Mouse (Mus musculus): ENCODE data around the gene Ermp1.
"Not testable (repeated sequence)": the region's sequence is repeated elsewhere in the genome, so short reads cannot be mapped to it uniquely, and the experiment has no call there.

The Ermp1 gene

DNA sequence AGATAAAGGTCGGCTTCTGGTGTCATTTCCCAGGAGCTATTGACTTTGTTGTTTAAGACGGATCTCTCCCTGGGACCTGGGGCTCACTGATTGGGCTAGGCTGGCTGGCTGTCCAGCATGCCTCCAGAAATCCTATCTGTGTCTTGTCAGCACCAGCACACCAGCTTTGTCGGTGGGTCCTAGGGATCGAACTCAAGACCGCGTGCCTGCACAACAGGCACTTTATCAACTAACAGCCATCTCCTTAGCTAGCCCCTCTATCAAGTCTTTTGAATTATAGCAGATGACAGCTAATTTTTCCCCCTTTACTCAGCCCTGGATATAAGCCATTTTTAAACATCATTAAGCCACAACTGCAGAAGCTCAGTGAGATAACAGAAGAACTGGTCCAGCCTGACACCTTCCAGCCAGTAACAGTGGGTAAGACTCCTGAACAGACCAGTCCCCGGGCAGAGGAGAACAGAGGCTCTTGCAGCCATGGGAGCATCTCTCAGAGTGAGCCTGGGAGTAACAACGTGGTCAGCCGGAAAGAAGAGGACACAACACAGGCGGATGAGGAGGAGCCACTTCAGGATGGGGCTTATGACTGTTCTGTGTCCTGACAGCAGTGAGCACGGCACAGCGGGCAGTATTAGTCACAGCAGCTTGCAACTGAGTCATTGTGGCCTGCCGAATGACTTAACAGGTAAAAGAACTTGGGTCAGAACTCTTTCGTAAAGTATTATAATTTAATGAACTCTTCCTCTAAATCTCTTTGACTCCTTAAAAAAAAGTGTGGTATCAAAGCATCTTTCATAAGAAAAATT, 44.5 kb downstream of the Ermp1 start:
- DNase-seq (ENCODE audit: low spot score): no peak

DNA sequence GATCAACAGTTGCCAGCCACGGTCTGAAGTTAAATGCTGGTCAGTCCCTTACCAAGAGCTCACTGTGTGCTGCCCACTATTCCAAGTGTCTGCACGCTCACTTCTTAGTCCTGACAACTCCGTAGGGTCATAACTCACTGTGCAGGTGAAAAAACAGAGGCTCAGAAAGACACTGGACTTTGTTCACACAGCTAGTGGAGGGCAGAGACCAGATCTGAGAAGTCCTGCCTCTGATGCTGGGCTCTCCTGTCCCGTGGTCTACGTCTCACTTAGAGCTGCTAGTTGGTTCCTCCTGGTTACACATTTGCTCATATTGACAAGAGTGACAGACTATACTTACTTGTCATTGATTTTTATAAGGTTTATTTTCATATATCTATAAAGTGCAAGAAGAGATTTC, 49.2 kb downstream of the Ermp1 start:
- no peak for DNase-seq (ENCODE audit: low spot score)

DNA sequence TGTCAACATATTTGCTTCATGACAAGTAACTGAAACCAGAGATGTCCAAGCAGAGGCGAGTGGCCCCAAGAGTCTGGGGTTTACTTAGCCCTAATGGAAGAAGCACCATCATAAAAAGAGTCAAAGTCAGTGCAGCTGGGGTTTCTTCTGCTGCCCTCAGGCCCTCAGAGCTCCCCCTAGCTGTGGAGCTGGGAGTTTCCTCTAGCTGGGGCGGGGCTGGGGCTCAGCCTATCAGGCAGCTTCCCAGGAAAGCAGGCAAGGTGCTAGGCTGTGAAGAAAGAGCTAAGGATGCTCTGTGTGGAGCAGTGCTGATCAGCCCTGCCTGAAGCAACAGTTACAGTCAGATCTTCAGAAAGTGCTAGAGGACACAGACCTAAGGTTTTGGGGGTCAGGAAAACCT, 51.2 kb downstream of the Ermp1 start:
- no peak for DNase-seq (ENCODE audit: low spot score)

DNA sequence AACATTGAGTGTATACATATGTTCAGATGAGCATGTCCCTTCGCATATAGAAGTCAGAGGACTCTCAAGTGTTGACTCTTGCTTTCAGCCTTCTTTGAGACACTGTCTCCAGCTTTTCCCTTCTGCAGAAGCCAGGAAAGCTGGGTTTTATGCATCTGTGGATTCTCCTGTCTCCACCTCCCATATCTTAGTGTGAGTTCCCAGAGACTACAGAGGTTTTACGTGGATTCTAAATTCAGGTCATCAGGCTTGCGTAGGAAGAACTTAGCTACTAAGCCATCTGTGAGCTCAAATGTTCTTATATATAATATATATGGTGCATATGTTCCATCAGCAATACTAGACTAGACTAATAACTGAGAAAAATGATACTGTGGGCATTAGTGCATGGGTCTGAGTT, 51.9 kb downstream of the Ermp1 start:
- no peak for DNase-seq (ENCODE audit: low spot score)

DNA sequence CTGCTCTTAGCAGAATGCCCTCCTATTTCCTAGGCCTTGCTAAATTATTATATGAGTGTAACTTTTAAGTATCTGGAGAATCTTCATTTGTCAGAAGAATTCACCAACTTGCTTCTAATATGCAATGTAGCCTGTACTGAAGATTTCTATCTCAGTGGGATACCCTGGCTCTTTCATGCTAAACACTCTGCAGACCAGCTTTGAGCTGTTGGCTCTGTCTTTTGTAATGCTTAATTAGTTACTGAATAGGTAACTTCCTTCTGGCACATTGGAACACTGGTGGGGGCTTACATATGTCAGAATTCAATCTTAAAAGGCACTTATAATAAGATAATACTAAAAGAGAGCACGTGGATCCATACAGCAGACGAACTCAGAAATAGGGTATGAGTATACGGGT, 54.4 kb downstream of the Ermp1 start:
- DNase-seq (ENCODE audit: low spot score): not testable (repeated sequence)

DNA sequence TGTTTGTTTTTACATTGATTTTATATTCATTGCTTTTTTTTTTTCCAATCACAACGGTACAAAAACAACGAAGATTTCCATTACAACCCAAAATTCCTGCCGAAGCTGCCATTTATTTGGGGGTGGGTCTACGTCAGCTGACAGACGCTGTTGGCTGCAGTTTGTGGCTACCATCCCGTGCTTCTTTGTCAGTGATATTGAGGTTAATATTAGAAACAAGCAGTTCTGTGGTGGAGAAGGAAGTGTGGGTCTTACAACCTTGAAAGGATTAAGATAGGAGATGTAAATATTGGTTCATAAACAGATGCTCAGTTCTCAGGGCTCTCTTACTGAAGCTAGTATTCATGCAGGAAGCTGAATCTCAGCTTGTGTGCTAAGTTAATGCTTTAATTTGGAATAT, 64.5 kb downstream of the Ermp1 start:
- no peak for DNase-seq (ENCODE audit: low spot score)

DNA sequence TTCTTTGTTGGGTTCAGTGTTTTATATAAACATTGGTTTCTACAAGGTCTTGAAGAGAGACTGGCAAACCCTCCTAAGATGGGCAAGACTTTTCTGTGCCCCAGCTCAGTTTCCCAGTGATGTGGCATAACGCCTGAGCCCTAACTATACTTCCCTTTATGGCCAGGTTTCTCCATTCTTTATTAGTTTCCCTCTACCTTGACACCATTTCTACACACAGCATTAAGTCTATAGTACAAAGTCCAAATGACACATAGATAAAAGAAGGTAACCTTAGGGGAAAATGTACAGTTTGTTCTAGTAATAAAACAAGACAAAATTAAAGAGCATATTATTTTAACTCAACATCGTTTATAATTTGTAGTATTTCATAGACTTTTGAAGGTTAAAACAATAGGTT, 65.8 kb downstream of the Ermp1 start:
- no peak for DNase-seq (ENCODE audit: low spot score)

DNA sequence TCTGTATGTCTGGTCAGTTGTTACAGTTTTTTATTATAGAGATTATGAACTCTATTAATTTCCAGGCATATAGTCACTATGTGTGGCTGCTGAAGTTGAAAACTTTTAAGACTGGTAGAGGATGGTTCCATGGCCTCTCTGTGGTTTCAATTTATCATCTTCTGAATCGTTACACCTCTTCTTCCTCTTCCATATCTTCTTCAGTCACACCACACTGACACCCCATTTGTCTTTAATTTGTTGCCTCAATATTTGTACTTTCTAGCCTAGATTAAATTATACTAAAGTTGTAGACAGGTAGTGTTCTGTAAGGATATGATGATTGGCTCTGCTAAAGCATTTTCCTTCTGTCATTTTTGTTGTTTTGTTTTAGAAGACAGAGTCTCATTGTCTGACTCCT, 81.7 kb downstream of the Ermp1 start:
- DNase-seq (ENCODE audit: low spot score): no peak

DNA sequence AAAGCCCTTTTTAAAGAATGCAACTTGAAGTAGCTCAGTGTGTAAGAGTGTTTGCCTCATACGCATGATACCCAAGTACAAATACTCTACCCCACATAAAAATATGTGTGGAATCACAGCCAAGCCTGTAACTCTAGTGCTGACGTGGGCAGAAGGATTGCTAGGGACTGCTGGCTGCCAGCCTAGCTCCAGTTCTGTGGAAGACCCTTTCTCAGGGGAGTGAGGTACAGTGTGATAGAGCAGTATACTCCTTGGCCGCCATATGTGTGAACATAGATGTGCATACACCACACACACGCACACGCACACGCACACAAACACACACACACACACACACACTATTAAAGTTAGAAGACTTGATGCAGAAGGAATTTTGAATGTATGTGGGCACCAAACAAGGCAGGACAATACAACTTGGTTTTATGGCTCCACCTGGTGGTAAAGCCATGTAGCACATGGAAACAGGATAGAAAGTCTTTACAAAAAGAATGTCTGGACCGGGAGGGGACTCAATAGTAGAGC, 84.9 kb downstream of the Ermp1 start:
- peak; percentile 81 for DNase-seq (ENCODE audit: low spot score)

DNA sequence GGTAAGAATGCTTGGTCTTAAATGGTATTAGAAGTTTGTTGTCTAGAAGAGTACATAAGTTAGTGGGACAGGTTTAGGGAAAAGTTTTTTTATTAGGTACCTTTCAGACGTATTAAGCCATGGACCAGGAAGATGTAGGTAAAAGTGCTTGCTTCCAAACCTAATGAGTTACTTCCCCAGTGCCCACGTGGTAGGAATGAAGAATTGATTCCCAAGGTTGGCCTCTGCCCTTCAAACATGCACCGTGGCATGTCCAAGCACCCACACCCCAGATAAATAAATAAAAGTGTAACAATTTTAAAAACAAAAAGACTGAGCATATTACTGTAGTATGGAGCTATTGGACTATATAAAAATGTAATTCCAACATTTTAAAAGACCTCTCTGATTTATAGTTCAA, 85.6 kb downstream of the Ermp1 start:
- DNase-seq (ENCODE audit: low spot score): no peak

DNA sequence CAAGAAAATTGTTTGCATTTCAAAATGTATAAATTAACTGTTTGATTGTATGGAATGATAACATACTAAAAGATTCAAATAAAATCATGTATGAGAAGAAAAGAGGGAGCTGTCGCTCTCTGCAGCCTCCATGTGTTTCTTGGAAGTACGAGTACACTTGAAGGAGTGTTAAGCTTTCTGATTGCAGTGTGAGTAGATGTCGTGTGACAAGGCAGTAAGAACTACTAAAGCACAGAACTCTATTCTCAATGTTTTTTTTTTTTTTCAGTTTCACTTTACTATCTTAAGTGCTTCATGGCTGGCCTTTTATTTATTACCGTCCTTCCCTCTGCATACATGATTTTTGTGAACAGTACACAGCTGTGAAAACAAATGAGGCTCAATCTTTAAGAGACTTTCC, 86.0 kb downstream of the Ermp1 start:
- no peak for DNase-seq (ENCODE audit: low spot score)

All from embryo, embryonic 10.5 days (tissue).